Mouse (Mus musculus): ENCODE results near the gene Mtmr12.

Mtmr12 gene

DNA sequence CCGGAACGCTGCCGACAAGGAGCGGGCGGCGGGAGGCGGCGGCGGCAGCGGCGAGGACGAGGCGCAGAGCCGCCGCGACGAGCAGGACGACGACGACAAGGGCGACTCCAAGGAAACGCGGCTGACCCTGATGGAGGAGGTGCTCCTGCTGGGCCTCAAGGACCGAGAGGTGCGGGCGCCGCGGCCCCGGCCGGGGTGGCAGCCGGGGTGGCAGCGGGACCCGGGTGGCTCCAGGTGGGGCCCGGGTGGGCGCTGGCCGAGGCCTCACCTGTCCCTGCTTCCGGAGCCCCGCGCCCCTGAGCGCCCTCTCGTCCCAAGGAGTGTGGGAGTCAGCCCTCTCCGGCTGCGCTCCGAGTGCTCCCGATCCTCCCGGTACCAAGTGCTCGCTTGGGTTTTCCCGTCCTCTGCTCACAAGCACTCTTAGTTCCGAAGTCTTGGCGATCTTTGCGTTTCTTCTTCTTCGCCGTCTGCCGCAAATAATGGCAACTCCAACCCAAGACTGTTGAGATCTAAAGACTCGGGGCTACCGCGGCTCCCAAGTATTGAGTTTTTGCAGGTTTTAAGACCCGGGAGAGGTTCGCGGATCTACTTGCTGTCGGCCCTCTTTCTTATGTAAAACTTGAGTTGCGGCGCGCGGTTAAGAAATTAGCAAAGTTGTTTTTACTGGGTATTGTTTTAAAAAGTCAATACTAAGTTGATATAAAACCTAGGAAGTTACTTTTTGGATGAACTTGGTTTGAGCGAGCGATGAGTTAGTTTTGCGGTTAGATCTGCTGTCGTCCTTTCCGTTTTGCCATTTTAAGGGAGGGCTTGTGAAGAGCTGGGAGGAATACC is 117.2 kb downstream of the Mtmr12 start, which contains the start of gene 1810049J17Rik:
TSS of gene 1810049J17Rik (minus strand) at position 112 of the 834 bp plus-strand sequence.
- peak; percentile 44 for ATAC-seq (ENCODE audit: low TSS enrichment)

GRCm38 (mm10) chr15:12322676-12323402 is 118.0 kb downstream of the Mtmr12 start:
- no peak for ATAC-seq (ENCODE audit: low TSS enrichment)
